Mouse (Mus musculus) kidney, postnatal 25 days (tissue): ENCODE results near the gene Gpc6.

Experiments used
- DNase-seq, 2 experiments: peaks; one replicate each; pipeline ENCODE4 v3.0.0; 2021; ENCODE audit warnings: mixed read lengths in 2 of 2

The Gpc6 gene

DNA sequence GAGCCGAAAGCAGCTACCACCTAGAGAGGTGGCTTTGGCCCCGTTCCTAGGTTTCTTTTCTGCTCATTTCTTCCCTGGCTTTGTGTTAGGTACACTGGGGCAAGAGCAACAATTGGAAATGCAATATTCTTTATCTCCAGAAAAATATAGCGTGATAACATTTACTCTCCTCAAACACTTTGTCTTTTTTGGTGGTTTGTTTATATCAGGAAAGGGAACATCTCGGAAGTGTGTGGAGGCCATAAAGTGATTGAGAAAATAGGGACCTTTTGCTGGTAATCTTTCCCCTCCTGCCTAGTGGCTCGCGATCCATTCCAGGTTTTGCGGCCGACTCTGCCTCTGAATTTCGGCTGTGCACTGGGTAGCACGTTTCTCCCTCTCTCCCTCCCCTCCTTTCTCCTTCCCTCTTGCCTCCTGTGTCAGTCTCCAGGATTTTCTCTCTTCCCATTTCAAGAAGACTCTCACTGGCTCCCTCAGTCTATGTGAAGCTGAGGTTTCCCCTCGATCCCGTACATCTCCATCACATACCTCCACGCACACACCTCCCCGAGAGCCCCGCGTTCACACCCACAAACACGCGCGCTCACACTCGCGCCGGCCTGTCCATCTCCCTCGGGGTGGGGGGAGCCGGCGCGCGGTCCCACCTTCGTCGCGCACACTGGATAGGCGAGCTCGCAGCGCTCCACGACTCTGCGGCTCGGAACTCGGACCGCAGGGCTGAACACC is at the start of gene Gpc6:
Gene Gpc6 (plus strand): TSS at position 440 of the 726 bp plus-strand sequence.
- peak; percentile 83 to 87 for DNase-seq

DNA sequence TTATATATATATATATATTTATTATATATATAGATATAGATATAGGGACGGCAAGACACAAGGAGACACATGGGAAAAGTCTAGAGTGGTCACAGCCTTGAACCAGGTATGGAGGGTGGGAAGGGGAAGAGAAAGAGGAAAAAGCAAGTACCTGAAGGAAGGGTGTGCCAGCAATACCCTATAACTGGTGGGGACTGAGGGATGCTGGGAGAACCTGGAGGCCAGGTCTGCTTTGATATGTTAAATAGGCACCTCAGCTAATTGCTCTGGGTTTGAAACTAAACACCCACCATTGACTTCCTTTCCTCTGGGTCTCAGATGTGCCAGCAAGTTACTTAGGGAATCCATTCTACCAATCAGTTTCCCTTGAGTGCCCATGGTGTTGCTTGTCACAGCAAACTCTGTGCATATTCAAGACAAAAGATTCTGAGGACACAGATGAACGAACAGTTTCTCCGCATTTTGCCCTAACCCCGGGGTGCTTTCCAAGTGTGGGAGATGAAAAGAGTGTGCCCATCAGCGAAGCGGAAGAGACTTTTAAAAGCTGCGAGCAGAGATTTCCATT is 42.6 kb upstream of the Gpc6 start:
- no peak for DNase-seq

DNA sequence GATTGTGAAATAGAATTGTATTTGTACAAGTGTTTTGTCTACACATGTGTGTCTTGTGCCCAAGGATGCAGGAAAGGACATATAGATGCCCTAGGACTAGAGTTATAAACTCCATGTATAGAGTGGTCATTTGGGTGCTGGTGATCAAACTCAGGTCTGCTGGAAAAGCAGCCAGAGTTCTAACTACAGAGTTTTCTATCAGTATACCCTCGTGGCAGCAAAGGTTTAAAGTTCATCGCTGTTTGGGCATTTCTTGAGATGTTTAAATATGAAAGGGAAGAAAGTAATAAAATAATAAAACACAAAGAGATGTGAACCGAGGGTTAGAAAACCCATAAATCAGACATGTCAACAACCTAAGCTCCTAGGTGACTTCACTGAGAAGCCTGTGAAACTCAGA is 30.8 kb upstream of the Gpc6 start:
- DNase-seq: no peak

DNA sequence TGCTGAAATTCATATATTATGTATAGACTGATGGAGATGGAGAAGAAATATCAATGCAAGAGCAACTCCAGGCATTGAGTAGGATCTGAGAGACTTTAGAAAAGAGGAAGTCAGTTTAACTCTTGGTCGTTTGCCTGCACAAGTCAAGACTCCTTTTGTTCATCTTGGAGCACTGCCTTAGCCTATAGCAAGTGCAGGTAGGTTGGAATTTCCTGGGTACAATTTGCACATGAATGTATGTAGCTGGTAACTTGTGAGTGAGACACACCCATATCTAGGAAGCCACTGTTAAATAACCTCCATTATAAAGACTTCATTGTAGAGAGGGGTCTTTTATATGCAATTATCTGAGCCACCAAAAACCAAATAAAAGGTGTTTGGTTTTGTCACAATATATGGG is 27.1 kb upstream of the Gpc6 start:
- no peak for DNase-seq

DNA sequence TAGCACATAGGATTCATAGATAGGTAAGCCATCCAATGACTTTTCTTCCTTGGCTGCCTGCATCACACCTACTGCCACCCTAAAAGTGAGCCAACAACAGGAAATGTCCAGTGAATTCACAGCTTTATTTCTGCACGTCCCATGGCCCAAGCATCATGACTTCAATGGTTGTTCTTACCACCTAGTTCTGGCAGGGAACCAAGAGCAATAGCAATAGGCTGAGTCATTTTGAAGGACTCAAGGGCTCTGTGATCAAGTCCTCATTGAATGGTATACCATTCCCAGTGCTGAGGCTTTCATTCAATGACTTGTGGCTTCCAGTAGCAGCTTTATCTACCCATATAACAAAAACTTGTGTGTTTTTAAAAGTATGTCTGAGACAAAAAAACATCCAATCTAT is 13.3 kb upstream of the Gpc6 start:
- DNase-seq: no peak

DNA sequence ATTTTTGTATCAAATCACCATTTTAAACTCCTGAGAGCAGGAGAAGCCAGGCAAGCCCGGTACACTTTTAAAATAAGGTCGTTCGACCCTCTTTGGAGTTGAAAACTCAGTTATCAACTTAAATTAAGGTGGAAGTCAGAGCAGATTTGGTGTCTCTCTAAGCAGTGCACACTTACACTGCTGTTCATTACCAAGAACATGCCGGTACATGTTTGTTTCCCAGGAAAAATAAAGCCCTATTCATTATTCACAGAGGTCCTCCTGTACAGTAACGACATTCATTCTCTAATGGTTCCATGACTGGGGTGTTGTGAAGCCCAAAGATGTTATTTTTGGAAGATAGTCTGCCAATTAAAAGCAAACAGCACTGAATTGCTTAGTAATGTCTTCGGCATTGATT is 8.2 kb upstream of the Gpc6 start:
- DNase-seq: no peak

DNA sequence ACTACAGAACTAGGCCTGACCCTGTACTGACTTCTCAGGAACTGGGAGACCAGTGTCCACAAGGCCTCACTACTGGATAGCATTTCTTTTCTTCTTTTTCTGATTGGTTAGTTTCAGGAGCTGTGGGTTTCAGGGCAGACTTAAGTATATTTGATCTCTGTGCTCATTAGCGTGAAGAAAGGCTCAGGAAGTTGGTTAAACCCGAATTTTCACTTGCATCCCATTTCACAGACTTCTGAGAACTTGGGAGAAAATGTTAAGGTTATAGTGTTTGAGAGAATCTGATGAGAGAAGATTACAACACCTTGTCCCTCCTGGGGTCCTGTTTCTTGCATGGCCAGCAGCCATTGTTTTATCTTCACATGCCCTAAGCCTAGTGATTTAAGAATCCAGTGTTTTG is 849 bp upstream of the Gpc6 start:
- DNase-seq: no peak

DNA sequence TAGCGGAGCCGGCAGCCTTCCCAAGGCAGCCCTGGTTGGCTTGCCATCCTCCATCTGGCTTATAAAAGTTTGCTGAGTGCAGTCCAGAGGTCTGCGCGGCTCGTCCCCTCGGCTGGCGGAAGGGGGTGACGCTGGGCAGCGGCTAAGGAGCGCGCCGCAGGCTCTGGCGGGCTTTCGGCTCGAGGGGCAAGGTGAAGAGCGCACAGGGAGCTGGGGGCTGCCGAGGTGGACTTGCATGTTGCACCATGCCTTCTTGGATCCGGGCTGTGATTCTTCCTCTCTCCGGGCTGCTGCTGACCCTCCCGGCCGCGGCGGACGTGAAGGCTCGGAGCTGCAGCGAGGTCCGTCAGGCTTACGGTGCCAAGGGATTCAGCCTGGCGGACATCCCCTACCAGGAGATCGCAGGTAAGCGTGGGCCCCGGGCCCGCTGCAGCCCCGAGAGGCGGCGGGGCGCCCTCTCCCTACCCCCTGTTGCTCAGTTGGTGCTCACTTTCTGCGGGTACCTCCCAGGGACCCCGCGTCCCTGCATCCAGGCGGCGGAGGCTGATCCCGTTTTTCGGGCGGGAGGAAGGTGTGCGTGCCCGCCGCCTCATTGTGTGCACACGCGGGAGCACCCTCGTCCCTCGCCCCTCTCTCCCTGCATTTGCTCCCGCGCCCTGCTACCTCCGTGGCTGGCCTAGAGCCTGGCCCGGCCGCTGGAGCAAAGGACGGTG is 732 bp downstream of the Gpc6 start:
- DNase-seq: peak; percentile 15 to 45

DNA sequence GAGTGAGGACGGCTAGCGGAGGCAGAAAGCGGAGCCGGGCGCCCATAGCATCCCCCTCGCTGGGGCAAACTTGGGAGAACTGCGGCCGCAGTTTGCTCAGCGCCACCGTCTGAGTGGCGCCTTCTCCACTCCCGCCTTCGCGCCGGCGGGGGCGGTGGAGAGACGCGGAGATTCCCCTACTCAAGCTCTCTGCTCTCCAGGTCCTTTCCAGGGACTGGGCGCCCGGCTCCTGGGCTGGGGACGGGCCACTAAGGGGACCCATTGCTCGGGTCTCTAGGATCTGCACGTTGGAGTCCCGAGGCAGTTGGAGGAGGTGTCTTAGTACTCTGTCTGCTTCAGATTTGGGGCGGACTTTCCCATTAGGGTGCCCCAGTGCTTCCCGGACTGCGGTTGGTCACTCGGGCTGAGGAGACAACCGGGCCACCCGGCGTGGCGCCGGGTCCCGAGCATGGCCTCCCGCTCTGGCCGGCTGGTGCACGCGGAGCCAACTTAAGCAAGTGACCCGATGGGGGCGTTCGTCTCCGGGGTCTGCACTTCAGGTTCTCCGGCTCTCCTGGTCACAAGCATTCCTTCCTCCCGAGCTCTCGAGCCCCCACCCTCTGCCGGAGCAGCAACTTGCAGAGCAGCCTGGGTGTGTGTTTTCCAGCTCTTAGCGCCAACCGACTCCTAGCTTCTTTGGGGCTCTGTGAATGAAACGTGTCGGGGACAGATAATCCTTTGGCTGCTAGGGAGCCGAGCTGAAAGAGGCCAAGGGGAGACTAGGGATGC is 1.5 kb downstream of the Gpc6 start:
- DNase-seq: peak; percentile 43 to 64

DNA sequence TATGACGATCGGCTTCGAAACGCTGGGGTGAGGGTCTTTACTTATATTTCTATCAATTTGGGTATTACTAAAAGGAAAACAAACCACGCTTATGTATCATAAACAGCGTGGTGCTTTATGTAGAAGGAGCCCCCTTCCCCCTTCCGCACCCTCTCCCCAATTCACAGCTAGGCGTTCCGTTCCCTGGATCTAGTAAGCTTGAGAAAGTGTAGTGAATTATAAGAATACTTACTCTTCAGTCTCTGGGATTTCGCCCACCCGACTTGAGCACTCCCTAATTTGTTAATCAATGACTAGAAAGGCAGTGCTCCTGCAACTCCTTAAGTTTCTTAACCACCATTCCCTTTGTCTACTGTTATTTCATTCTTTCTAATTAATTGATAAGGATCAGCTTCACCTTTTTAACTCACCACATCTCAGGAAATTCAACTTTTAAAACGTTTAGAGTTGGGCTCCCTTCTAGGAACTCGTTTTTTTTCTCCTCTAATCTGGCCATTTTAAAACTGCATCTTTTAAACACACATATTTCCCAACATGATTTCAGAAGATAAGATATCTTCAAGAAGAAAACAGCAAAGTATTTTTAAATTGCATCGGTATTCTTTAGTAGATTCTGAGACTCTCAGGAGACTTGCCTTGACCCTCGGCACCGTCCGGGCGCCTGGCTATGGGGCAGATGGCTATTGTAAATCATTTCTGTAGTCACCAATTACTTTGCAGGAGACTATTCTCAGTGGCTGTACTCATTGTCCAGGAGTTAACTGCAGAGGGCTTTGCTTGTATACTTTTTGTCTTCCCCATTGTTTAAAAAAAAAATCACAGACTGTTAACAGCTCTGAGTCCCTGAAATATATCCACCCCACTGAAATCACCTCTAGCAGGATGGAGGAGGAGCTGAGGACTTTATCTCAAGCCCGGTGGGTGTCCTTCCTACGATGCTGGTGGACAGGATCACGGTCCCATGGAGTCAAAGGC is 2.5 kb downstream of the Gpc6 start:
- DNase-seq: no peak

DNA sequence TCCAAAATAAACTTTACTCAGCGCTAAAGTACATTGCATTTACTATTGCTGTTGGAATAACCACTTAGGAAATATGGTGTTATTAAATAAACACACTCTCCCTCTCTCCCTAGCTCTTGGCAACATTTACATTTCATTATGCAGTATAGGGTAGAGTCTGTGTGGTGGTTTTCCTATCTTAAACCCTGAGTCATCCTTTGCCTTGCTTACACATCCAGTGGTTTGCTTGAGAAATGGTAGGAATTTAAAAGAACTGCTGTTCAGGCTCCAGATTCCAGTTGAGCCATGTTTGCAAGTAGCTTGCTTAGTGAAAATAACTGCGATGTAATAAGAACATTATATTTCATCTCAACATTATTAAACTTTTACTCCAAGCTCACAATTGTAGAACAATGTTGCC is 3.3 kb downstream of the Gpc6 start:
- no peak for DNase-seq

DNA sequence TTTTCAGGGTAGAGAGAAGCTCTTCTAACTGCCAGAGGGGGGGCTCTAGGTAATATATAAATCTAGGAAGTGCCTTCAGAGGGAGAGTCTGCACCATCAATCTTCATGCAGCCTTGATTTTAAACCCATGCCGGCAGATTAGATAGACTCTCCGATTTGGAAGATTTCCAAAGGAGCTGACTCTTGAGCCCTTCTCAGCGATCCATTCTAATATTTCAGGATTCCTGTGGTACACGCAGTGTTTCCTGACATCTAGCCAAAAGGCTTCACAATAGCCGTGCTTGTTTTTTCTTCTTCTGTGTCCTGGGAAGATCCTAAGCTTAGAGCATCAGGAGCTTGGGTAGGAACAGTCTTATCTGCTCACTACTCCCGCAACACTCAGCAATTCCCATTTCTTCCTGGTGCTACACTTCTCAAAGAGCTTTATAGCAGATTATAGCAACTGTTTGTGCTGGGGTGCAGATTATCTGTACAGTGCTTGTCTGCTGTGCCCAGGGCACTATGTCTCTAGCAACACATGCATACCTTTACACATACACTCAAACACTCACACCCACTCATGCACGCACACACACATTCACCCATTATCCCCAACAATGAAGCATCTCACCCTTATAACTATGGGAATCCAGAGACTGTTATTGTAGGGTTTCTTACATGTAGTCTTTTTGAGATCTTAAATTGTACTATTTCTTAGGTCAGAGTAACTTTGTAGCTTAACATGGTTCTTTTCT is 3.8 kb downstream of the Gpc6 start:
- DNase-seq: no peak

DNA sequence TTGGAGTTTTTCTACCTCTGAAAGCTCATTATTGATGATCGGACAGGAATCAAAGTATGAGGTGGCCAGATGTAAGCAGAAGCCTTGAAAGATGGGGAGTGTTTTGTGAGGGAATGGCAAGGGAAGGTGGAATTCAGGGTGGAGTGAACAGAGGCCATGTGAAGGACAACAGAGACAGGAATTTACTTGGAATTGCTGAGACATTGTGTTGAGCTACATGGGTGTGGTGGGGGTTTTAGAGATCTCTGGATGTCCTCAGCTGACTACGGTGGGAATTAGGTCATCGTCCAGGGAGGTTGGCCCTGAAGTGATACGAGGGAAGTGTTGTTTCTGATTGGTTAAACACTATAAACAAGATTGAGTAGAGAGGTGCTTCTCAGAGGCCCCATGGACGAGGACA is 8.7 kb downstream of the Gpc6 start:
- DNase-seq: no peak

DNA sequence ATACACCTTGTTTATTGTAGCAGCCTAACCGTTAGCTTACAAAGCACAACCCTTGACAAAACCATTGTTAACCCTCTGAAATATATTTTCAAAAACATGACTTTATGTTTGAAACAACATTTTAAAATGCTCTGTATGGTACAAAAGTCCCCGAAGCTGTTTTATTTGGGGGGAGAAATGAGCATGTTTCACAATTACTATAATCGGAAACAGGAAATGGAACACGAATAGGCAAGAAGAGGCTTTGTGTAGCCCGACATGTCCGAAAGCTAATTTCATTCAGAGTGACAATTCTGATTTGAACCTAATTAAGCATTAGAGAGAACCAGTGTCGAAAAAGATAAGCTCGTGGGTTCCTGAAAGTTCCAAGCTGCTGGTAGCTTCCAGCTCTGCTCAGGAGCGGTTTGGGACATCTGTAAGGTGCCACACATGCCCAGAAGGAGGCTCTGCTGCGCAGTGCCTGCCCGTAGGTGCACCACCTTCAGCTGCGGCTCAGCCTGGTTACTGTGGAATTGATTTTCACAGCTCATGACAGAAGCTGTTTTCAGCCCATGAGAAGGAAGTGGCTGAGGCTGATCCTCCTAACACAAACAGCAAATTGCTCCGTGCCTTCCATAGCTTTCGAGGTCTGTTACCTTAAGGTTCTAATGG is 12.9 kb downstream of the Gpc6 start:
- DNase-seq: no peak

DNA sequence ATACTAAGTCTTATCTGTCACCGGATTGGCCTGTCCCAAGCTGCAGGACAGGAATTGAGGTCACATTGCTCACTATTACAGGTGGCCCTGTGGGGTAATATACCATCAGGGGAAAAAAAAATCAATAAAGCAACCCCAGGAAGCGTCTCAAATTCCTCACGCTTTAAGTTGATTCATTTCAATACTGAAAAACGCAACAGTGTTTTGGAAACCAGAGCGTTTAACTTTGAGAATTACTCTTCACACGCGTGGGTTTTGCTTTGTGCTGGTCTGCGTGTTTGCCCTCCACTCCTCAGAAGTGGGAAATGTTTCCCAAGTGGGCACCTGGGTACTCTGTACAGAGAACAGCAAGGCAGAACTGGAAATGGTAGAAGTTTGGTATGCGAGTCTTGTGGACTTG is 13.6 kb downstream of the Gpc6 start:
- no peak for DNase-seq

DNA sequence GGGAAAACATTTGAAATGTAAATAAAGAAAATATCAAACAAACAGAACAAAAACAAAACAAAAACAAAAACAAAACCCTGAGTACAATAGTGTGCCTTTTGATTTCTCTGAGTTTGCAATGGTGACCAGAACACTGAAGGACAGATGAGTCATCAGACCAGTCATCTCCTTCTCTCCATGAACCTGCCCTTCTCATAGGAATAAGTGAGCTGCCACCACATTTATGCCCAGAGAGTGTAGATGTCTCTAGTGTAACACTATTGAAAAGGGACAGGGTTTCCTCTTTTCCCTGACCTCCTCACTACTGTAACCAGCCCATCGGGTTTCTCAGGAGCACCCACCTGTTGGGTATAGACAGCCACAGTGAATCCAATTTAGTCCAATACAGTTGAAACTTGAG is 14.4 kb downstream of the Gpc6 start:
- no peak for DNase-seq

DNA sequence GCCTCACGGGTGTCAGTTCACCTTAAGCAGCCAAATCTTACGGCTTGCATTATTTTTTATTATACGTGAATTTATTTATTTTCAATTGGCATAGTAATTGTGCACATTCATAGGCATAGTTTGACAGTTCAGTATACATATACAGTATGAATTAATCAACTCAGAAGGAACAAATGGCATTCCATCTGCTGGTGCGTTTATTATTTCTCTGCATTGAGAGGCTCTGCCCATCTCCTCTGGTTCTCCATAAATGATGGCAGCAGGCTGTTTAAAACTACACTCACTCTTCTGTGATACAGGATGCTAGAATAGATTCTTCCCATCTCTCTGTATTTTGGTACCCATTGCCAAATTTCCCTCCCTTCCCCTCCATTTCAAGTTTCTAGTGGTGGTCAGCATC is 16.7 kb downstream of the Gpc6 start:
- DNase-seq: no peak

DNA sequence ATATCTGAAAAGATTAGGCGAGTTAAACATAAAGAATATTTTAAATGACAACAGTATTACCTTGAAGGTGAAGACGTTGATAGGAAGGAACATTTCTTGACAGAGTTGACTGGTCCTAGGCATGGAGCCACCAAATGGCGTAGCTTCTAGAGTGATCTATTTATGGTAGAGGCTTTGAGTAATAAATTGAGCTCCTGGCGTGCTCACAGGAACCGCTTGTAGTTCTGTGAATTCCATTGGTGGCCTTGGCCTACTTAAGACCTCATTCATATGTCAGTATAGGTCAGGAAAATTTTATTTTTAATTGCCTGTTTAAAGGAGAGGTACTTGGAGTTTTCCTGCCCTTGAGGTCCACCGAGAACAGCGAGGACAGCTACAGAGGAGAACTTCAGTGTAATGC is 18.6 kb downstream of the Gpc6 start:
- DNase-seq: no peak

DNA sequence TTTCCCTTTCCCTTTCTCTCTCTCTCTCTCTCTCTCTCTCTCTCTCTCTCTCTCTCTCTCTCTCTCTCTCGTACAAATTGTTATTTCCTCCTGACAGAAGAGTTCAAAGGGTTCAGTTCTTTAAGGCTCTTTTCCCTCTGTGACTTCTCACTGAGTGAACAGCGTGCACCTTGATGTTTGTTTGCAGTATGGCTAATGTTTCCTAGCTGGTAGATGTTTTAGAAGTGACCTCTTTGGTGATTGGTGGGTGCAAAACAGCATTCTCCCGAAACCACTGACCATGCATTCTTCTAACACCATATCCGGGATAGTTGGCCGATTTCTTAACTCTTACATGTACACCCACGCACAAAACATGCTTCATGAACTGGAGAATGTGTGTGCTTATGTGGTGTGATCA is 20.9 kb downstream of the Gpc6 start:
- no peak for DNase-seq

DNA sequence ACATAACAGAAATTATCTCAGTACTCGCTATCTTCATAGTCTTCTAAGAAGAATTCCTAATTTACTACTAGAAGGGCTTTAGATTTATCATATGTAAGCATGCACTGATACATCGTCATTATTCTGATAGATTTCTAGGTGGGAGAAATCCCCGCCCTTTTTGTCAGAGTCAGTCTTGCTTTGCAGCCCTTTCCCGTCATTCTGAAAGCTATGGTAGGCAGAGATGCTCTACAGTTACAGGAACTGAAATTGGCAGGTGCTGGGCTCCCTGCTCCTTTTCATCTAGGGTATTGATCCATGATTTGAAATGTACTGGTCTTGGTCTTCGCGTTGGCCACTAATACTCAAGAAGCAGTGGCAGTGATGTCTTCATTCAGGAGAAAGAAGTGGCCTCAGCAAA is 22.3 kb downstream of the Gpc6 start:
- DNase-seq: no peak

DNA sequence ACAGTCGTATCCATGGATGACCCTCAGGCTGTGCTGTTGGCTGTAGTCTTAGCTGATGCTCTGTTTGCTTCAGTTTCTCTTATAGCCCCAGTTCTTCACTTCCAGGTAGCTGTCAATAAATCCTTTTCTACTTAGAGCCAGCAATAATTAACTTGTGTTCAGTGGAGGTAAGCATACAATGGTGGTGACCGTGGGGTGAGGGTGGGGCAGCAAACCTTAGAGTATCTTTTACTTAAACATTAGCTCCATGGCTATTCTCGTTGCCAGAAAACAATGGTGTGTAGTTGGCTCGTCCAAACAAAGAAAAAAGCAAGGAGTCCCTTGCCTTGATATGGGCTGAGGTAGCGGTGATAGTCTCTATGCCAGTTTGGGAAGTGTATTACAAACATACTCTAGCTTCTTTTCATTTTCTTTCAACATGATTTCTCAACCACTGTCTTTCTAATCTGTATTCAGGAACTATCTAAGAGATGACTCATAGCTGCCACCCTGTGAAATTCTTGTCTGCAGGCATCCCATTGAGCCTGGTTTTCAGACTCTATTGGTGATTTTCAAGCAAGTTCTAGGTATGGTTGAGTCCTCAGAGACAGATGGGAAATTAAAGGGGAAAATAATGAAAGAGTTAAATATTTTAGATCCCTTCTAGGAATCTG is 22.9 kb downstream of the Gpc6 start:
- DNase-seq: no peak
